Mouse (Mus musculus) T-cell, adult 2 months (primary cell): ENCODE measurements around the gene Gm21748.
"Not testable (repeated sequence)": the region's sequence is repeated elsewhere in the genome, so short reads cannot be mapped to it uniquely, and the experiment has no call there.

Experiments
- DNase-seq: peaks from one replicate; pipeline ENCODE4 v3.0.0; 2022; ENCODE audit warnings: low spot score

Gm21748 gene

GRCm38 (mm10) chrY:90839077-90839476 is at the start of gene Gm21748:
Gene Gm21748 (minus strand): TSS chrY:90839177.
- not testable (repeated sequence) for DNase-seq
